Mouse (Mus musculus): ENCODE results near the gene Gnai2. TPM values are rescaled to one million over a fixed set of nuclear protein-coding genes. Genes with fewer than 3 reads are reported as not detected.

Gnai2 gene
- polyA plus RNA-seq, 1 experiment: 449 TPM

DNA sequence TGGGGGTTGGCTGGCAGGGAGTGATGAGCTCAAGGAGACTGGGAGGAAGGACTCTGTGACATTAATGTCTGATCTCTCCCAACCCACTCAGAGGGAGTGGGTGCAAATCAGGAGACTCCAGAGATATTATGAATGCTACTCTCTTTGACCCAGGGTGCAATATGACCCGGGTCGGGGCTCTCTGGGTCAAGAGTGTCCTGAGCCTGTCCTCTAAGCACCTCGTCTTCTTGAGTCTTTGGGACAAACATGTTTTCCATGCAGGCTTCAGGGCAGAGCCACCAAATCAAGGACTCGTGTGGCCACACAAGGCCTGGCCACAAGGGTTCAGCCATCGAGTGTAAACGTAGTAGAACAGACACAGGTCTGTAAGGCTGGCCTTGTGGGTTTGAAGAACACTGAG, 22.9 kb upstream of the Gnai2 start:
- DNase-seq (ENCODE audit: low spot score): no peak

DNA sequence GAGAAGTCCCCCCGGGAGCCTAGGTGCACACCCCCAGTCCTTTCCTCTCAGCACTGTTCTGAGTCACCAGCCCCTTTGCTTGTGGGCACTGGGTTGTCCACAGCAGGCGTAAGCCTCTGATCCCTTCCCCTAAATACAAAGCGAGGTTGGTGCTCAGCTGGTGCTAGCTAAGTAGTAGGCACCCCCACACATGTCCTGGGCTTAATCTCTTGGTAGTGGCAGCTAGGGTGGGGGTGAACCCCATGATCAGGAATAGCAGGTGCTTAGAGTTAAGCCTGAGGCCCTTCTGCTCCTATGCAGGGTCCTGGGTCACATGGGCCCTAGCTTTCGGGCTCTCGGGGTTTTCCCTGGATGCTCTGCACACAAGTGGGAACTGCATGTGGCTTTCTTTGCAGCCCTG, 22.0 kb upstream of the Gnai2 start:
- DNase-seq (ENCODE audit: low spot score): no peak

DNA sequence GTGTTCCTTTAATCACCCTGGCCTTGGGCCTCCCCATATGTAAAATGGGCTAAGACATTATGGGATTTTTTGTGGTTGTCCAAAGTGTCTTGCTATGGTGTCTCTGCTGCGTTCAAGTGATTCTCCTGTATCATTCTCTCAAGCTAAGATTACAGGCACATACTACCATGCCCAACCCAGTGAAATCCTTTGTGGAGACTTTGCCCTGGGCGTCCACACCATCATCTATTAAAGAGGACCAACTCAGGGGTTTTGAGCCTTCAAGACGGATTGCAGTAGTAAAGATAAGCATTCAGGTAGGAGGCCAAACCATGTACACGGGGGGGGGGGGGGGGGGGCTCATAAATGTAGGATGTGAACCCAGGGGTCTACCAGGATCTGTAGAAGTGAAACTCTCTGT, 19.4 kb upstream of the Gnai2 start:
- DNase-seq (ENCODE audit: low spot score): no peak

DNA sequence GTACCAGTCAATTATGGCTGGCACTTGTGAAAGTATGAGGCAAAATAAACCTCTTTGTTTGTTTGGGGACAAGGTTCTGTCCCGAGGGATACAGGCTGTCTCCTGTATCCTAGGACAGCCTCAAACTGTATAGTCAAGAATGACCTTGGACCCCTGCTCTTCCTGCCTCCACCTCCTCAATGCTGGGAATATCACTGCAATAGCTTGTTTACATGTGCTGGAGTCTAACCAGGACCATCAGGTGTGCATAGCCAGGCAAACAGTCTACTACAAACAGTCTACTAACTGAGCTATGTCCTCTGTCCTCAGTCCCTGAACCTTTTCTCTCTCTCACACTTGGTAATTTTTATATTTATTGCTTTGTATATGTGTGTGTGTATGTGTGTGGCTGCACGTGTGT, 18.3 kb upstream of the Gnai2 start:
- no peak for DNase-seq (ENCODE audit: low spot score)

DNA sequence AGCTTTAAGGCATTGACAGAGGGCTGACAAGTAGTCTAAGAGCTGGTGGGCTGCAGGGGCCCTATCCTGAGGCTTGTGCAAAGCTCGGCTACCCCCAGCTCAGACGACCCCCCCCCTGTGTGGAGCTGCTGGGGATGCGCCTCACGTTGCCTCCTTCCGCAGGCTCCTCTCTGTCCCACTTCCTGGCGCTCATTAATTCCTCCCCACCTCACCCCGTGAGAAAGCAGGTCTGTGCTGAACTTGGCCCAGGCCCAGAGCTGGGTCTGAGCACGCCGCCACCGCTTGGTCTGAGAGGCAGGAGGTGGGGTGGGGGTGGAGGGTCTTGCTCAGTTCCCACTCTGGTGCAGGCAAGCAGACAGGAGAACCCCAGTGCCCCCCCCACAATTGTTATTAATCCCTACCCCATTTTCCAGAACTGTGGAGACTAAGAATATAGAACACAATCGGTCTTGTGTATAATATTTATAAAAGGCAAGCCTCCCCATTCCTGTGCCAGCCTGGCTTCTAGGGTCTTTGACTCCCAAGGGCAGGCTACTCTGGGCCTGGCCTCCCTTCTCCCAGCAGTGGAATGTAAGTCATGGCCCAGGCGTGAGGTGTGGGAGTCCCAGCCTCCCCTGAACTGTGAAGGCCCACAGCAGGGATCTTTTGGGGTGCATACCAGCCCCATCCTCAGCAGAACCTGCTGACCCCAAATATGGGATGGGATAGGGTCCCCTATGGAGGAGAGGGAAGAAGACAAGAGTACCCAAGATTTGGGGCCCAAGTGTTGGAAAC, 15.7 kb upstream of the Gnai2 start:
- peak; percentile 16 for DNase-seq (ENCODE audit: low spot score)

DNA sequence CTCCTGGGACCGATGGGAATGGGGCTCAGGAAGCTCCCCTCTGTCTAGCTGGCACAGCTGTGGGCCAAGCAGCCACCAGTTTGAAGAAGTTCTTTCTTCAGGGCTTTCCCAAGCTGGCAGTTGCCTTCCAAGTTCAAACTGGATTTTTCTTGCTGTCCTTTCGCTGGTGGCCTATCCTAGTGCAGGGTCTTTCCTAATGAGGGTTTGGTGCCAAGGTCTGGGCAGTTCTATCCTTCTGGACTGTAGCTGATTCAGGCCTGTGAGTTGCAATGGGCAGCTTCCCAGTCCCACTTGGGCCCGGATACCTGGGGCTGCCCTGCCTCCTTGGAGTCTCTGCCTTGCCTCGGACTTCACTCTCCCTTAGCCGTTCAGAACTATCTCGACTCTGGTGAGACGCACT, 15.1 kb upstream of the Gnai2 start:
- DNase-seq (ENCODE audit: low spot score): no peak

DNA sequence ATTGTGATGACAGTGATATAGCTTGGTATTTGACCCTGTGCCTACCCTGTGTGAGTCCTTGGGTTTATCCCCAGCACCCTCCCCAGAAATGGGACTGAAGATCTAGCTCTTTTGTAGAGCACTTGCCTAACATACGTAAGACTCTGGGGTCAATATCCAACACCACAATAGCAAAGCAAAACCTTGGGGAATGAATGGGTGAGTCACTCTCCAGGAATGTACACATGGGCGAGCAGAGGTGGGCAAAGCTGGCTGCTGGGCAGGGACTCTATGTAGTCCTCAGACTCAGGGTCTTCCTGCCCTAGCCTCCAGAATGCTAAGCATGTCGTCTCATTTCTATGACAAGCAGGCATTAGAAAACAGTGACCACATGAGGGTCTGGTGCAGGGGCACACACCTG, 13.6 kb upstream of the Gnai2 start:
- no peak for DNase-seq (ENCODE audit: low spot score)

DNA sequence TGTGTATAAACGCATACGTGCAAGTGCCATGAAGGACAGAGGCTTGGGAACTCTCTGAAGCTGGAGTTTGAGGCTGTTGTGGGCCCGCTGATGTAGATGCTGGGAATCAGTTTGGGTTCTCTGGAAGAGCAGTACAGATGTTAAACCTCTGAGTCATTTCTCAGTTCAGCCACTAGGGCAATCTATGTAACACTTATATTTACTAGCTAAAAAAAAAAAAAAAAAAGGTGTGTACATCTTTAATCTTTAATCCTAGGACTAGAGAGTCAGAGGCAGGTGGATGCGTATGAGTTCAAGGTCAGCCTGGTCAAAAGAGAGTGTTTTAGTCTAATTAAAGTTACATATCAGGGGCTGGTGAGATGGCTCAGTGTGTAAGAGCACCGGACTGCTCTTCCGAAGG, 11.8 kb upstream of the Gnai2 start:
- no peak for DNase-seq (ENCODE audit: low spot score)

DNA sequence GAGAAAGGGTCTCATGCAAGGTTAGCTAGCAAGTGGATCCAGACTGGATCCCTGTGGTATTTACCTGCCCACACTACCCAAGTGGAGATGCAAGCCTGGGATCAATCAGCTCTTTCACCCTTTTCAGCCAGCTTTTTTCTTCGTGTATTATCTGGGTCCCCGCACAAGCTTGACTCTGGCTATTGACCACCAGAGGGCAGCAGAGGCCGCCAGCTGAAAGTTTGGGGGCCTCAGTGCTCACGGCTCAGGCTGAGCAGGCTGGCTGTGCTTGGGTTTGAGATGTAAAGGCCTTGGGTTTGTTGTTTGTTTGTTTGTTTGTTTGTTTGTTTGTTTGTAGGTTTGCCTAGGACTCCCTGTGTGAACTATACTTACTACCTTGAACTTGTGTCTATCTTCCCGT, 10.4 kb upstream of the Gnai2 start:
- no peak for DNase-seq (ENCODE audit: low spot score)

DNA sequence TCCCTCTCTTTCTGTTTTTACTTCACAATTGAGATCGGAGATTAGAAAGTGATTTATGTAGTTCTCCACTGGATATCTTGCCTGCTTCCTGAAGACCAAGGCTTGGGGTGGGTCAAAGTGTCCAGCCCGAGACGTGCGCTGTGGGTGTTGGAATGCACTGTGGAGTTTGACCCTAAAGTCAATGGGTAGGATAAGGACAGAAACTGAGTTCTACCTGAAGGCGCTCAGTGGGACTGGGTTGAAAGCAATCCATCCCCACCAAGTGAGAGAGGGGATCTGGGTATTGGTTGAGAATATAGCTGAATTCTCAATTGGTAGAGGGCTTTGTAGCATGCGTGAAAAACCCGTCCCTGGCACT, 10.0 kb upstream of the Gnai2 start:
- no peak for DNase-seq (ENCODE audit: low spot score)

DNA sequence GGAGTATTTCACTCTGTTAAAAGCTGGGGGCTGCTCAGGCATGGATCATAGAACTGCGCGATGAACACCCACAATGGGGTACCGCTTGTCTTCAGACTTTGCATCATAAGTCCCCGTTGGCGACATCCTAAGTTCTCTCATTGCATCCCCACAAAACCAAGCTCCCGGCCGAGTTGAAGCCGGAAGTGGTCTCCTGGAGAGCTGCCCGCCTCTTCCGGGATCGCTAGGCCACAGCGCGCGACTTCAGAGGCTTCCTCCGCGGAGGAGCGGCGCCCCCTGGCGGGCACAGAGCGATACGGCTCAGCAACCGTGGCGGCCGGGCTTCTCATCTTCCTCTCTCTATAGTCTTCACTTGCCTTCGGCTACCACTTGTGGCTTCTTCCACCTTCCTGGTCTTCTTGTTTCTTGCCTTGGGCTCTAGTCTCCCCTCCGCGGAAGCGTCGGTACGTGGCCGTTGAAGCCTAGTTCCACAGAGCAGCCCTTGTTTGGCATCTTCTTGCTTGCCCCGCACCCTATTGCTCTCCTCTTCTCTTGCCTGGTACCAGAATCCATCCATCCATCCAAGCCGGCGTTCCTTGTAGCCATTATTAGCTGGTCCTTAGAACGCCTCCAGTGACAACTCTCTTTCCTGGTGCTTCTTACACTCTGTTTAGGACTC, 9.5 kb upstream of the Gnai2 start:
- peak; percentile 89 for DNase-seq (ENCODE audit: low spot score)

DNA sequence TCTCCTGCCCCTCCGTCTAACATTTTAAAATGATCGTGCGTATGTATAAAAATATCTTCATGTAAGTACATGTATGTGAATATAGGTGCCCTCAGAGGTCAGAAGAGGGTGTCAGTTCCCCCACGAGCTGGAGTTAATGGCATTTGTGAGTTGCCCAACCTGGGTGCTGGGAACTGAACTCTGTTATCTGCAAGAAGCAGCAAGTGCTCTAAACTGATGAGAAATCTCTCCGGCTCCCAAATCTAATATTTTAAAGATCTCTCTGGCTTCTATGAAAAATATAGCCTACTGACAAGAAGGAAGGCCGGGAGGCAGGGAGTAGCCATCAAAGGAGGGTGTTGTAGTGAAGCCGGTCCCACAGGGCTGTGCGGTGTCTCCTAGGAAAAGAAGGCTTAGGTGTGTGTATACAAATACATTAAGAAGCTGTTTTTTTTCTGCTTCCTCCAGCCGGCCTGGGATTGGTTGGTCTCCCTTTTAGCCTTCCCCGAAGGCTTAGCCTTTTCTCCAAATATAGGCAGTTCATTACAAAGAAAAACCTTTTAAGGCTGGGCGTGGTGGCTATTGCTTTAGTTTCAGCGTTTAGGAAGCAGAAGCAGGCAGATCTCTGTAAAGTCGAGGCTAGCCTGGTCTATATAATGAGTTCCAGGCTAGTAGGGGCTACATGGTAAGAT, 8.5 kb upstream of the Gnai2 start:
- DNase-seq (ENCODE audit: low spot score): no peak

DNA sequence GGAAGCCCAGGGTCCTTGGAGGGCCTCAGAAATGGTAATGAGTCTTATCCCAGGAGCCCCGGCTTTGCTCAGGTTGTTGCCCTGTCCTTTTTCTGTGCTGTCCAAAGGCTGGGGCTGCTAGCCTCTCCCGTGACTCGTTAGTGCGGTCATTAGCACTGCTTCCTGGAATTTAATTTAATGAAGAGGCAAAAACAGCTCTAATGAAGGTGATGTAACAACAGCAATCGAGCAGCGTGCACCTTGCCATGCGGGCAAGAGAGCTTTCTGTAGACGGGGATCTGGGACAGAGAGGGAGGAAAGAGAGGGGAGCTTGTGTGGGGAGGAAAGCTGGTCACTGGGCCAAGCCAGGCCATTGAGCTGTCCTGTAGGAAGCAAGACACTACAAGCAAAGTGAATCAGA, 6.5 kb upstream of the Gnai2 start:
- DNase-seq (ENCODE audit: low spot score): no peak

DNA sequence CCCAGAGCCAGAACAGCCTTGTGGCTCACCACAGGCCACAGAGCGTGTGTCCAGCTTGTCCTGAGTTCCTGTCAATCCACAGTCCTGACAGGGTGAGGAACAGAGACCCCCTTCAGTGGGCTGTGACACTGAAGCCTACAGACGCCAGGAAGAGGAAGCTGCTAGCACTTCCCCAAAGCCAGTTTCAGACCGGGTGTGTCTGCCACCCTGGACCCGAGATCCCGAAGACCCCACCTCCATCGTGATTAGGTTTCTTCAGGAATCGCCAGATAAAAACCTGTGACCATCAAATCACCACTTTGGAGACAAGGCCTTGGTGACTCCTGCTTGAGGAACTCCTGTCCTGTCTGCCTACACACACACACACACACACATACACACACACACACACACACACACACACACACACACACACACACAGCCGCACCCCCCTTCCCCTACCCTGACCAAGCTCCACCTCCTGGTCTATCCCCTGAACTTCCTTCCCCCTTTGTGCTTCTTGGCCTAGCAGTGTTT, 5.1 kb upstream of the Gnai2 start:
- DNase-seq (ENCODE audit: low spot score): no peak

DNA sequence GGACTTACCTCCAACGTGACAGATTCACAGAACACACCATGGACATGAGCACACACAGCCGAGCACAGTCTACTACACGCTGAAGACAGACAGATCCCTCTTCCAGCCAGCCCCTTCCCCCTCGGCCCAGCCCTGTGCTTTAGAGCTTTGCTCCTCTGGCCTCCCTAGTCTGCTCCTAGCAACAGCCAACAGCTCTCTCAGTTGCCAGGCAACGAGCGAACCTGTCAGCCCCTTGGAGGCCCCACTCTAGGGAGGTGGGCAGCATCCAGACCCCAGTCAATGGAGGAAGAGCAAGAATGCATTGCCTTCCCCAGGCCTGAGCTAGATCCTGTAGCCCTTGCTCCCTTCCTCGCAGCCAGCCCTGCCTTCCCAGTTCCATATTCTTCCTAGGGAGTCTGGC, 1.9 kb upstream of the Gnai2 start:
- DNase-seq (ENCODE audit: low spot score): no peak

DNA sequence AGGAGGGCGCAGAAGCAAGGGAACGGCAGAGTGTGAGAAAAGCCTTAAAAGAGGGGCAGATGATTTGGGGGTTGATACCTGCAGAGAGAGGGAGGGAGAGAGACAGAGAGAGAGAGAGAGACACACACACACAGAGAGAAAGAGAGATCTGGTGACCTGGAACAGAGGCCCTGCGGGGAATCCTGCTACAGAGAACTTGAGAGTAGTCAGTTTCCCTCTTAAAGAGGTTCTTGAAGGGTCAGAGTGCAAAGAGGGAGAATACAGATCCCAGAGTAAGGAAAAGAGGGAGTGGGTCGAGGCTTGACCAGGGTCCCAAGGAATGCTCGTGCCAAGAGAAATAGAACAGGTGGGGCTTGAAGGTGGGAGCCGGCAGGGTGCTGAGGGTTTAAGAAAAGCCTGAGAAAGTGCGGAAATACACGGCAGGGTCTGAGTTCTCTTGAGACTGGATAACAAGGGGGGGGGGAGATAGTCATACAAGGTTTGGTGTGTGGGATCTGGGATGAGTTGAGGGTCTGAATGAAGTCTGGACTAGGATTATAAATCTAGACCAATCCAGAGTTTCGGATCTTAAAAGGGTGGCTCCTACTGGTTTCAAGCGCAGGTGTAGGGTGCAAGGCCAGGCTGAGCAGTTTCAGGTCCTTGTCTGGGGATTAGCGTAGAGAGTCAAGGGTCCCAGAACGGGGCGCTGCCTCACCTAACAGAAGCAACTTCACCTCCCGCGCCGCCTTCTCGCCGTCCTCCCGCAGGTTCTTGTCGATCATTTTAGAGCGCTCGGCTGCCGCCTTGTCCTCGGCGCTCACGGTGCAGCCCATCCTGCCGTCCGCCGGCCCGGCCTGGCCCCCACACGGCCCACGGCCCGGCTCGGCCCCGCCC, 525 bp downstream of the Gnai2 start:
- no peak for DNase-seq (ENCODE audit: low spot score)

DNA sequence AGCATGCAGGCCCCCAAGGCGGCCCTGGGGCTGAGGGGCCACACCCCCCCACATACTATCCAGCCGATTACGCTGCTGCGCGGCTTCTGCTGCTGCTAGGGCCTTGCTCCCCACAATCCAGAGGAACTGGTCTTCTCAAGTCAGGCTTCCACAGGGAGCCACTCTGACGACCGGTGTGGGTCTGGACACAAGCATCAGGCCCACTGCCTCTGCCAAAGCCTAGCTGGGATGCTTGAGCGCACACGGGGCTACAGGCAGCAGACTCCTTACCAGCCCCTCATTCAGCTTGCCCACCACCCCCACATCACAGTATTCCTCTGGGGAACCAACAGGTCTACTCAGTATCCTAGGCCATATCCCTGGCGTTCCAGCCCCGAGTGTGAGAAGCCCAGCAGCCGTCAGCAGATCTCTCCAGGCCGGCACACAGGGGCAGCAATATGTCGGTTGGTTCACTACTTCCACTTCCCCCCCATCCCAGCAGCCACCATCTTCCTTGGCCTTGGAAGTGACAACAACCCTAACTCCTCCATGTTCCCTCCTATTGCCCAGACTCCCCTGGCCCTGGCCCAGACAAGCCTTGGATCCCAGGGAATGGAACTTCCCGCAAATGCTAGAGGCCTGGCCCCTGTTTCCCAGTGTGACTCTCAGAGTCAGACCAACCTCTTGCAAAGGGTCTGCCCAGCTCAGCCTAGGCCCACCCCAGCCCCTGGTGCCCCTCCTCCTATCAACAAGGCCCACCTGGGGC, 1.3 kb downstream of the Gnai2 start:
- DNase-seq (ENCODE audit: low spot score): no peak

DNA sequence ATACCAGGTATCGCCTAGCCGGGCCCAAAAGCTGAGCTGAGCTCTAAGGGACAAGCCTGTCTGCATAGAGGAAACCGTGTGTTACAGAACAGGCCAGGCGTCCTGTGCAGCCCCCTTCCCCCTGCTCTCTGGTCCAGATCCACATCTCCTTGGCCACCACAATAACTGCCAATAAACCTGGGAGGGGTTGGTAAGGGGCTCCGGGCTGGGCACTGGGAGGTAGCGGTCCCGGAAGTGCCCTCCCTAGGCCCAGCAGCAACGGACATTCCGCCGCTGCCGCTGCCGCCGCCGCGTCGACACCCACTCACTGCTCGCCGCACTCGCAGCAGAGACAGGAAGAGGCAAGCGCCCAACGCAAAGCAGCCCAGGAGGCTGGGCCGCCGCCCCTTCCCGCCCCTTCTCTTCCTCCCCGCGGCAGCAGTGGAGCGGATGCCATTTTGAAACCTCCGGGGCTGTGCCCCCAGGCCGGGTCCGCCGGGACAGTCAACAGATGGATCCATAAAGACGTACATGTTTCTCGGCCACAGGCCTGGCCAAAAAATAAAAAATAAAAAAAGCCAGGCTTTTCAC, 2.0 kb downstream of the Gnai2 start:
- peak; percentile 71 for DNase-seq (ENCODE audit: low spot score)

DNA sequence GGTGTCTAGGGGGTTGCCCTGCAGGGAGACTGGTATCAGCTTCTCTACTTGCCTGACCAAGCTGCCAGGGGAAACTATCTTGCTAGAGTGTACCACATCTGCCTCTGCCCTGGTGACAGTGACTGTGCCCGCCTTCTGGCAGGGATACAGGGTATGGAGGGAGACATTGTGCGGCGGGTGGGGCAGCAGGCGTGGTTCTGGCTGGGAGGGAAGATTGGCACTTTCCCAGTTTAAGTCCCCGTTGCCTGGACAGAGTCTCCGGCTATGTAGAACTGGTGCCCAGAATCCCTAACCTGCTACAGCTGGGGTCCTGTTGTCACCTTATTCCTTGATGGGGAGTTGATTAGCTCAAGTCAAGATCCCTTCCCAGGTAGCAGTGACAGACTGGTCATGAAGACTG, 2.7 kb downstream of the Gnai2 start:
- no peak for DNase-seq (ENCODE audit: low spot score)

DNA sequence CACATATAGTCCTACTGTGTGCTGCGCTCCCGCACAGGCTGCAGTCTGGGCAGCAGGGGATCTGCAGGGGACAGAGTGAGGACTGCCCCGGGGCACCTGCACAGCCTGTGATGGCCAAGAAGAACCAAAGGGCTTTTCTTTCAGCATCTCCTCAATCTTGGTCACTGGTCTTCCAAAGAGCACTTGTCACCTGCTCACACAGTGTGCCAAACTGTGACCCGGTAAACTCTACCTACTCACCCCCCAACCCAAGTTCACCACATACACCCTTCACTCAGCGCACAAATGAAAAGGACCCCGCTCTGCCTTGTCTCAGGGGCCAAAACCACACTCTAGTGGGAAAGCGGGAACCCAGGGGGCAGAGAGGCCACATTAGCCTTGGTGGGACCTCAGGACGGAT, 3.3 kb downstream of the Gnai2 start:
- DNase-seq (ENCODE audit: low spot score): no peak

DNA sequence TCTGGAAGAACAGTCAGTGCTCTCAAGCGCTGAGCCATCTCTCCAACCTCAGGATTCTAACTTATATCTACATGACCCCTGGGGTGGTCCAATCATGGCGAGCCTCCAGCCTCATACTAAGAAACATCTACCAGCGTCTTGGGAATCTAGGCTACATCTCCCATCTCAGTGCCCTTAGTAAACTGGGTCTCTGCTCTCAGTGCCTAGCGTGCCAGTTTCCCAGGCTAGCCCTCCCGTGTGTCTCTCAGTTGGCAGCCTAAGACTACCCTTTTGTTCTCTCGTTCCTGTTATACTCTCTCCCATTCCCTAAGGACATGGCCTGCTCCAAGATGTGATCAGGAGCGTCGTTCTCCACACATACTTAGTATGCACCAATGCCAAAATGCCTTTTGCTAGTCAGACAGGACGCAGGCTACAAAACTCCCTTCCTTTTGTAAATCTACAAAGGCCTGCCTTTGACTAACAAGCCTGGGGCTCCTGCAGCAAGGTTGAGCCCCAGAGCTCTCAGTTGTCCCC, 3.8 kb downstream of the Gnai2 start:
- DNase-seq (ENCODE audit: low spot score): no peak

All from urinary bladder, adult 2 months (tissue).